Mouse (Mus musculus) megakaryocyte, embryonic 14.5 days (primary cell): Measurements from ENCODE around the gene Hfe2. TPM values are rescaled to one million over a fixed set of nuclear protein-coding genes. Genes with fewer than 3 reads are reported as not detected.

Source experiments
- H3K27me3 ChIP-seq: replicated peaks from 2 replicates; pipeline ENCODE3; 2012; ENCODE audit warnings: inconsistent platforms
- H3K36me3 ChIP-seq: replicated peaks from 2 replicates; pipeline ENCODE3; 2012; ENCODE audit warnings: low read length, inconsistent platforms, mixed read lengths
- H3K4me1 ChIP-seq: 2 replicates; pipeline ENCODE4 v1.6.1; 2012; ENCODE audit warnings: inconsistent platforms
- H3K4me3 ChIP-seq: replicated peaks from 2 replicates; pipeline ENCODE3; 2012; ENCODE audit warnings: moderate library complexity, mild to moderate bottlenecking, inconsistent platforms
- H3K9me3 ChIP-seq: 2 replicates; pipeline ENCODE4 v1.6.1; 2012; ENCODE audit warnings: inconsistent platforms
- FLI1 ChIP-seq: IDR thresholded peaks from 2 replicates; pipeline ENCODE4 v1.6.1; 2012; ENCODE audit warnings: low read length, inconsistent platforms, mixed read lengths
- GATA1 ChIP-seq: IDR thresholded peaks from 3 replicates; pipeline ENCODE4 v1.6.1; 2012; ENCODE audit warnings: mixed read lengths, low read length, inconsistent platforms, borderline replicate concordance
- polyA plus RNA-seq: library from polyadenylated mRNA; stranded (reverse); fragments of >175 nt; gene quantifications from 2 replicates; pipeline ENCODE4 v1.2.3, GENCODE M21; 2012; ENCODE audit warnings: low replicate concordance; ENCODE audit not compliant: insufficient read depth

The Hfe2 gene
- polyA plus RNA-seq, 1 experiment: 21.2 TPM

GRCm38 (mm10) chr3:96566661-96567450 is 41.9 kb downstream of the Hfe2 start:
- H3K9me3 ChIP-seq: peaks cover 4% of the 10 kb centered on the region; the same call in 1 of the 2 replicates
- H3K36me3 ChIP-seq: peaks cover 3% of the 10 kb centered on the region
- TF ChIP-seq GATA1: no peak
- peaks cover 73% of the 10 kb centered on the region for H3K4me1 ChIP-seq
- peaks cover 8% of the 10 kb centered on the region for H3K27me3 ChIP-seq
- no peak overlapping the region for H3K4me3 ChIP-seq

- Histone ChIP-seq H3K27me3 (peaks cover 8% of the 10 kb centered on the region), H3K9me3 (peaks cover 4% of the 10 kb centered on the region; the same call in 1 of the 2 replicates), H3K4me1 (peaks cover 72% of the 10 kb centered on the region), H3K36me3 (no peaks in the 10 kb centered on the region), H3K4me3 (no peak overlapping the region)
- TF ChIP-seq GATA1 (no peak), FLI1 (no peak)
Observed at GRCm38 (mm10) chr3:96568605-96569004, 43.6 kb downstream of the Hfe2 start.

GRCm38 (mm10) chr3:96569506-96569905 is 44.5 kb downstream of the Hfe2 start:
- H3K4me1 ChIP-seq: peaks cover 63% of the 10 kb centered on the region
- H3K4me3 ChIP-seq: no peak overlapping the region
- H3K36me3 ChIP-seq: no peaks in the 10 kb centered on the region
- H3K9me3 ChIP-seq: peaks cover 4% of the 10 kb centered on the region; the same call in 1 of the 2 replicates
- peaks cover 8% of the 10 kb centered on the region for H3K27me3 ChIP-seq
- no peak for TF ChIP-seq FLI1
- TF ChIP-seq GATA1: no peak

- Histone ChIP-seq H3K27me3 (peaks cover 8% of the 10 kb centered on the region), H3K9me3 (peaks cover 4% of the 10 kb centered on the region; the same call in 1 of the 2 replicates), H3K36me3 (no peaks in the 10 kb centered on the region), H3K4me3 (no peak overlapping the region), H3K4me1 (peaks cover 57% of the 10 kb centered on the region)
- no peak for TF ChIP-seq GATA1
Observed at GRCm38 (mm10) chr3:96569966-96570605, 45.1 kb downstream of the Hfe2 start.

- H3K27me3 ChIP-seq: peaks cover 8% of the 10 kb centered on the region
- no peaks in the 10 kb centered on the region for H3K36me3 ChIP-seq
- peaks cover 55% of the 10 kb centered on the region for H3K4me1 ChIP-seq
- H3K4me3 ChIP-seq: peak overlapping the region; percentile 14
- TF ChIP-seq GATA1 (no peak), FLI1 (no peak)
- H3K9me3 ChIP-seq: peaks cover 4% of the 10 kb centered on the region; the same call in 1 of the 2 replicates
Observed at GRCm38 (mm10) chr3:96570643-96571042, 45.7 kb downstream of the Hfe2 start.

- H3K4me1 ChIP-seq: peaks cover 56% of the 10 kb centered on the region
- no peaks in the 10 kb centered on the region for H3K36me3 ChIP-seq
- TF ChIP-seq GATA1: no peak
- no peak for TF ChIP-seq FLI1
Observed at GRCm38 (mm10) chr3:96571336-96571735, 46.4 kb downstream of the Hfe2 start.

GRCm38 (mm10) chr3:96571896-96572698 is 47.1 kb downstream of the Hfe2 start:
- H3K4me3 ChIP-seq: no peak overlapping the region
- TF ChIP-seq FLI1: no peak
- TF ChIP-seq GATA1: no peak

More at GRCm38 (mm10) chr3:96571336-96571735, 46.4 kb downstream of the Hfe2 start:
- peaks cover 8% of the 10 kb centered on the region for H3K27me3 ChIP-seq
- peaks cover 3% of the 10 kb centered on the region; the same call in 1 of the 2 replicates for H3K9me3 ChIP-seq
- no peak overlapping the region for H3K4me3 ChIP-seq

GRCm38 (mm10) chr3:96573611-96574511 is 48.9 kb downstream of the Hfe2 start:
- Histone ChIP-seq H3K4me1 (peaks cover 66% of the 10 kb centered on the region), H3K4me3 (no peak overlapping the region)

More at GRCm38 (mm10) chr3:96571896-96572698, 47.1 kb downstream of the Hfe2 start:
- peaks cover 8% of the 10 kb centered on the region for H3K27me3 ChIP-seq
- H3K4me1 ChIP-seq: peaks cover 57% of the 10 kb centered on the region
- no peaks in the 10 kb centered on the region for H3K36me3 ChIP-seq
- H3K9me3 ChIP-seq: no peaks in the 10 kb centered on the region

More at GRCm38 (mm10) chr3:96573611-96574511, 48.9 kb downstream of the Hfe2 start:
- no peaks in the 10 kb centered on the region for H3K9me3 ChIP-seq
- TF ChIP-seq FLI1 (no peak), GATA1 (no peak)
- peaks cover 6% of the 10 kb centered on the region for H3K27me3 ChIP-seq
- peaks cover 5% of the 10 kb centered on the region for H3K36me3 ChIP-seq
